Mouse (Mus musculus): ENCODE data around the gene Erbb4. TPM values are rescaled to one million over a fixed set of nuclear protein-coding genes. Genes with fewer than 3 reads are reported as not detected.

The Erbb4 gene
- 0.11 and 0.18 TPM in 2 replicates for polyA plus RNA-seq (2012; rRNA removed)

- DNase-seq (ENCODE audit: low read depth) = no peak
Measured at GRCm38 (mm10) chr1:69107485-69108158, at the start of gene Erbb4. Gene Erbb4 (minus strand): TSS chr1:69108059.

GRCm38 (mm10) chr1:69157346-69157745 is 49.5 kb upstream of the Erbb4 start:
- no peak for DNase-seq (ENCODE audit: low read depth)

DNA sequence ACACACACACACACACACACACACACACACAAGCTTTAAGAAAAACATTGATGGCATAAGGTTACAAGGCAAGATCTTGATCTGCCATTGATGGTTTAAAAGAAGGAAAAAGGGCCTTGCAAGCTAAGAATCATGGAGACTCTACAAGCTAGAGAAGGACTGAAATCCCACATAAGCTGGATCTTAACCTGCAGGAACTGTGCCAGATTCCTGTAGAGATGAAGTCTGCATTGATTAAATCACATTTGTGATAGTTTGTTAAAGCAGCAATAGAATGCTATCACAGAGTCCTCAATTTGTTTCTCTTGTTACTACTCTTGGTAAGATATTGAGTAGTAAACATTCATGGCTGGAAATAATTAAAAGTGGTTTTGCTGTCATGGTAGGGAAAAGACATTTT is 33.5 kb upstream of the Erbb4 start:
- DNase-seq (ENCODE audit: low read depth) = no peak

DNA sequence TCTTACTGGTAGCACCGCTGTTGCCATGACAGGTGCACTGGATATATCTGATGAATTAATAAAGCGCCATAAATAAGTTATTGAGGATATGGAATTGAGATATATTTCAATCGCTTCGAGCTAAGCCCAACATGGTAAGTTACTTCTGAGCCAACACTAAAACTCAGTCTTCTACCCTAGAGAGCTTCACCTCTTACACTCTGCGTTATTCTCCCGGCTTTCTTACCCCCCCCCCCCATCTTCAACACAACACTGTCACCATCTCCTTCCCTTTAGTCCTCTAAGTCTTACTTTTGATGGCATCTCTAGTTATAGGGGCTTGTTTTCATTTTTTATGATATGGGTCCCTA is 31.6 kb upstream of the Erbb4 start:
- DNase-seq (ENCODE audit: low read depth) = no peak

GRCm38 (mm10) chr1:69138856-69139518 is 31.1 kb upstream of the Erbb4 start:
- DNase-seq (ENCODE audit: low read depth) = no peak

DNA sequence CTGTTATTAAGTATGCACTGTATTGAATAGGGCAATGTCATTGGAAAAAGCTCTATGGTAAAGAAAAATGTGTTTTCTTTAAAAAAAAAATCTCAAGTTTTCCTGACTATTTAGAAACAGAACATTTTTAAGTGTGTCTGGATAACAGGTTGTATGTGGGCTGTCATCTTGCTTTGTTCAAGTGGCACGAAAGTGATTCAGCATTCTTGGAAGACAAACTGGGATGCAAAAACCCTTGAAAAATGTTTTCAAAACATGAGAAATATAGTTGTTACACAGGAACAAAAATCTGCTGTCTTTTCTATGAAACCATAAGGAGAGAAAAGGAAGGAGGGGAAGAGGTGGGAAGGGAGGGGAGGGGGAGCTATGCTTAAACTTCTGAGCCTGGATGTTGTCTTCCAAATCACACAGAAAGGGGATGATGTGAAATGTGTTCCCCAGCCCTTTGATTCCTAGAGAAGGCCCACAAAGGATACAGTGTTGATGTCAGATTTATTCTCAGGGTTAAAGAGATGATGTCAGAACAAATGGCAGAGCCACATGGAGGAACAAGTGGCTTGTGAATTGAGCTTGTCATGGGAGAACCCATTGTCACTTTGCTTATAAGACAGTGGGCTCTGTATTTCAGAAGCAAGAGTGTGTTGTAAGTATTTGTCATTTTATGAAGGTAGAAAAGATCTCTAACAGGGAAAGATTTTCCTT is 16.4 kb upstream of the Erbb4 start:
- no peak for DNase-seq (ENCODE audit: low read depth)

GRCm38 (mm10) chr1:69118249-69118938 is 10.5 kb upstream of the Erbb4 start:
- DNase-seq (ENCODE audit: low read depth) = no peak

GRCm38 (mm10) chr1:69108159-69108925 is 483 bp upstream of the Erbb4 start:
- no peak for DNase-seq (ENCODE audit: low read depth)

GRCm38 (mm10) chr1:69106937-69107461 is 860 bp downstream of the Erbb4 start:
- DNase-seq (ENCODE audit: low read depth) = no peak

DNA sequence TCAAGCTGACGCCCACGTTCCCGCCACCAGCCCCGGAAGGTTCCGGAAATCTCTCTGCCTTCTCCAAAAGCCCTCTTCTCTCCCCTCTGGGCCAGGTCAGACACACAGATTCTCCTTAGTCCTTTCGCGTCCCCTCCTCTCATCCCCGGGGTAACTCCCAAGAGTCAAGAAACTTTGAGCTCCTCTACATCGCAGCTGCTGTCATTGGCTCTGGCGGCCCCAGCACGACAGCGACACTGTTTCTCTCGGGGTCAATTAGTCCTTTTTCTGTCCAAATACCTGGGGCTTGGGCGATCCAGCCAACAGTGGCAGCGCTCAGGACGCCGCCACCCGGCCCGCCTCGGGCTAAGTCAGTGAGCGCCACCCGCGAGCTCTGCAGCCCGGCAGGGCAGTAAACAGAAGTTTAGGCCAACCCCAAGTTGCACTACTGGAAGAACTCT is 1.5 kb downstream of the Erbb4 start:
- no peak for DNase-seq (ENCODE audit: low read depth)

GRCm38 (mm10) chr1:69105493-69106321 is 2.2 kb downstream of the Erbb4 start:
- no peak for DNase-seq (ENCODE audit: low read depth)

- no peak for DNase-seq (ENCODE audit: low read depth)
Measured at GRCm38 (mm10) chr1:69105096-69105492, 2.8 kb downstream of the Erbb4 start.

DNA sequence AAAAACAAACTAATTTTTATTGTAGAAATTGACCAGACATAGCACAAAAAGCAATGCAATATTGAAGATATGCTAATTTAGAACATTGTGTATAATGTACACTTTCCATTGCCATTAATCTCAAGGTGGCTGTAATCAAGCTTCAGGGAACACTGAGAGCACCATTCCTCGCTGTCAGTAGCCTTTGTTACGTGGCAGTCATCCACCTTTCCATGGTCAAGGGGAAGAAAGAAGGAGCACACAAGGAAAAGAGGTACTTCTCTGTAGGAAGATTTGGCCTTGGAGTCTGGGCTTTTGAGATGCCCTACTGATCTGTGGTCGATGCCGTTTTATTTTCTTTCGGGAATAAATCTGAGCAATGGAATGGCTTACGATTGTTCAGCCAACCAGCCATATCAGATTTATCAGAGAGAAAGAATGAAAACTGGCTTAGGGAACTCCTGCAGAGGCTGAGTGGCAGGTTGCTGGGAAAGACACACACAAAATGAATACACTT is 4.6 kb downstream of the Erbb4 start:
- DNase-seq (ENCODE audit: low read depth) = no peak

DNA sequence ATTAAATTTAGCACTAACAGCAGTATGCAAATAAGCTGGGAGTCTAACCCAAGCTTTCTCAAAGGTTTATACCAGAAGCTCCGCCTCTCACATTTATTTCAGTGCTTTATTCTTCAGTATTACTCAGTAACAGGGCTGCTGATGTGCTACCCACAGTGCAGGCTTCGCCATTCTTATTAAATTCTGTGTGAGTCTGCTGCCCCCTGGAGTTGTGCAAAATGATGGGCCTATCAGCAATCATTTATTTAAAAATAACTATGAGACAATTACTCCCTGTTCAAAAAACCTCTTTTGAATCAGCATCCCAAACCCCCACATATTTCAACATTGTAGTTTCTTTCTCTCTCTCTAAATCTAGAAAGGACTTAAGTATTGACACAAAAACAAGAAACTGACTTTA is 6.2 kb downstream of the Erbb4 start:
- no peak for DNase-seq (ENCODE audit: low read depth)

- no peak for DNase-seq (ENCODE audit: low read depth)
Measured at GRCm38 (mm10) chr1:69093052-69093451, 14.8 kb downstream of the Erbb4 start.

- DNase-seq (ENCODE audit: low read depth) = no peak
Measured at GRCm38 (mm10) chr1:69089331-69089730, 18.5 kb downstream of the Erbb4 start.

- DNase-seq (ENCODE audit: low read depth) = no peak
Measured at GRCm38 (mm10) chr1:69085753-69086152, 22.1 kb downstream of the Erbb4 start.

DNA sequence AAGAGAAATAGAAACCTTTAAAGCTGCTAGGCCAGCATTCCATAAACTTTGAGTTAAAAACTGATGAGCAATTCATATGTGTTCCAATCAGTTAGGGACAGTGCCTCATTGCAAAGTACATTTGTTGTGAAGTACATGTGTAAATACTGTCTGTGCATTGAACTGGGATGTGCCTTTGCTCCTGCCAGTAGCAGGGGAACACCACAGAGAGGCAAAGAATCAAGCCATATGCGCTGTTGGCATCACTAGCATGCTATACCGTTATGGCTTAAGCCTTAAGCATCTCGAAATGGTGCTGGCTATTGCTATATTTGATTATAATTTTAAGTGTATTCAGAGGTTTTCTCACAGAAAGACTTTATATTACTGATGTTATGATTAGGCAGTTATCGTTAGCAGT is 58.9 kb downstream of the Erbb4 start:
- no peak for DNase-seq (ENCODE audit: low read depth)

DNA sequence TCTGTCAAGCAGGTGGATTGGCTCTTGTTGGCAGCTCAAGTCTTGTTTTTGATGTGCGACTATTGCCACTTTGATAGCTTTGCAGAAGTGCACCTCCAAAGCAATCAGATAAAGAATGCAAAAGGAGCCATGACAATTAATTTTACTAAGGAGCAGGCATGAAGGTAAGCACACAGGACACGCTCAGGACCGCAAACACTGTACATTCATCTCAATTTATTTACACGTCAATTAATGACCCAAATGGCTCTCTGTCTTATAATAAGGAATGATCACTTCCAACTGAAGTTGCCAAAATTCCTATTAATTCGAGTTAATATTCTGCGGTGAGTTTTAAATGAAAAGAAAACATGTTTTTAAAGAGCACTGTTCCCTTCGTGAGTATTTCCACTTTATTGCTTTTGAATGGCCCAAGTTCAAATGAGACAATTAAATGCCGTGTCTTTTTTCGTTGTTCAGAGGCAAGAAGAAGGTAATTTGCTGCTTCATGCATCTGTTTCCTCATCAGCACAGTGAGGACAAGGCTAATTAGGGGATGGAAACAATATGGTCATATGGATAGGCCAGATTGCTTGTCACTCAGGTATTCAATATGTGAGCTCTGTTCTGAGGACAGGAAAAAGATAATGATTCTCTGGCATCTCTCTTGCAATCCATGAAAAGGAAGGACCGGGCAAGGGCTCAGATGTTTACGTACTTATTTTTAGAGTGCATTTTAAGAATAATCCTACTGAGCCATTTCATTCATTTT is 61.5 kb downstream of the Erbb4 start:
- DNase-seq (ENCODE audit: low read depth) = no peak

DNA sequence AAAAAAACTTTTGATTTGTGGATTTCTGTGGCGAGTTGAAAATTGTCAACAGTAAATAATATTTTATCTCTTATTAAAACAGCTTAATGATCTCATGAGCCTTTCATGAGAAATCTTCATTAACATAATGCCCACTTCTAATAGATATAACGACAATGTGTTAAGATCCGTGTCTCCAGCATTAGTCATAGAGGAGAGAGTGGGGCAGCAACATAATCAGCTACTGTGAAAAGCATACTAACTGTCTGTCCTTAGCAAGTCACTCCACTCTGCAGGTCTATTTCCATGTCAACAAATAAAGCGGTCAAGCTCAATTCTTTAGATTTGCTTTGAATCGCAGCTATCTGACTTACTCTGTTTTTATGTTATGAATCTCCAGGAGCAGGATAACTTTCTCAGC is 80.0 kb downstream of the Erbb4 start:
- no peak for DNase-seq (ENCODE audit: low read depth)

All from gonadal fat pad, adult 2 months (tissue).